Mouse (Mus musculus) lung, postnatal 0 days (tissue): Measurements from ENCODE around the gene Fam160a1. TPM values are rescaled to one million over a fixed set of nuclear protein-coding genes. Genes with fewer than 3 reads are reported as not detected.

ENCODE experiments used
- ATAC-seq: fragments of 200-750 bp; cut with Nextera tagmentation; 2 replicates; pipeline ENCODE4 v1.8.0; 2017; ENCODE audit warnings: moderate library complexity
- DNase-seq: peaks from one replicate; pipeline ENCODE4 v3.0.0-alpha.2; 2016; ENCODE audit warnings: low spot score
- H3K27ac ChIP-seq: fragments of 300-500 bp; sonication (generic); 2 replicates; pipeline ENCODE4 v1.5.1; 2014; ENCODE audit warnings: antibody characterized with exemption, mild to moderate bottlenecking, low read length, mixed read lengths
- H3K27me3 ChIP-seq: fragments of 300-500 bp; sonication (generic); replicated peaks from 2 replicates; pipeline ENCODE4 v1.6.1; 2014; ENCODE audit warnings: low read length, mixed read lengths; ENCODE audit not compliant: insufficient read depth
- H3K36me3 ChIP-seq: fragments of 300-500 bp; sonication (generic); 2 replicates; pipeline ENCODE4 v1.6.1; 2014; ENCODE audit warnings: low read length, mixed read lengths; ENCODE audit not compliant: insufficient read depth
- H3K4me1 ChIP-seq: fragments of 300-500 bp; sonication (generic); 2 replicates; pipeline ENCODE4 v1.6.1; 2014; ENCODE audit warnings: antibody characterized with exemption, low read depth, low read length, mixed read lengths; ENCODE audit not compliant: insufficient read depth
- H3K4me2 ChIP-seq: fragments of 300-500 bp; sonication (generic); replicated peaks from 2 replicates; pipeline ENCODE4 v1.6.1; 2014; ENCODE audit warnings: low read depth, mild to moderate bottlenecking, low read length, moderate library complexity, mixed read lengths
- H3K4me3 ChIP-seq: fragments of 300-500 bp; sonication (generic); 2 replicates; pipeline ENCODE4 v1.5.1; 2014; ENCODE audit warnings: low read depth, low read length
- H3K9ac ChIP-seq: fragments of 300-500 bp; sonication (generic); replicated peaks from 2 replicates; pipeline ENCODE4 v1.6.1; 2014; ENCODE audit warnings: low read depth, mild to moderate bottlenecking
- H3K9me3 ChIP-seq: fragments of 300-500 bp; sonication (generic); 2 replicates; pipeline ENCODE4 v1.6.1; 2016; ENCODE audit warnings: low read length, mixed read lengths
- CTCF ChIP-seq: IDR thresholded peaks from 2 replicates; pipeline ENCODE4 v1.5.1; 2016; ENCODE audit warnings: antibody characterized with exemption, mild to moderate bottlenecking
- EP300 ChIP-seq: IDR thresholded peaks from 2 replicates; pipeline ENCODE4 v1.6.1; 2016; ENCODE audit warnings: antibody characterized with exemption, mild to moderate bottlenecking, control low read depth
- WGBS: fragments of 180-500 bp; shearing (Covaris S2); extraction: QIAGEN DNeasy Blood & Tissue Kit; methylation state at CpG from one replicate; pipeline ENCODE4 v1.1.7; 2014; 5-methylcytosine and 5-hydroxymethylcytosine counted together
- polyA plus RNA-seq: library from polyadenylated mRNA; unstranded; fragments of >200 nt; fragmentation: Nextera tagmentation; extraction: Ambion mirVana; gene quantifications from 2 replicates; pipeline ENCODE4 v1.2.1, GENCODE M21; 2015

Fam160a1 gene
- polyA plus RNA-seq, 1 experiment from 2014 or later: 4.6 TPM

- Histone ChIP-seq H3K4me3 (no peak overlapping the region), H3K4me1 (no peaks in the 10 kb centered on the region), H3K36me3 (no peaks in the 10 kb centered on the region), H3K9me3 (no peaks in the 10 kb centered on the region), H3K27me3 (no peaks in the 10 kb centered on the region), H3K4me2 (no peak overlapping the region), H3K9ac (no peak overlapping the region), H3K27ac (no peak overlapping the region)
- TF ChIP-seq CTCF (no peak), EP300 (no peak)
- no peak for DNase-seq
- ATAC-seq: no peak
- WGBS: 66% methylated on average over 7 of the region's 7 CpGs
These were observed 52.2 kb downstream of the Fam160a1 start for GRCm38 (mm10) chr3:85764937-85765337.

GRCm38 (mm10) chr3:85764008-85764834 lies 52.9 kb downstream of the Fam160a1 start:
- H3K4me3 ChIP-seq: no peak overlapping the region
- H3K4me2 ChIP-seq: no peak overlapping the region
- H3K27me3 ChIP-seq: no peaks in the 10 kb centered on the region
- DNase-seq: no peak
- ATAC-seq: no peak
- H3K9ac ChIP-seq: no peak overlapping the region
- TF ChIP-seq CTCF (no peak), EP300 (no peak)
- no peaks in the 10 kb centered on the region for H3K4me1 ChIP-seq
- no peak overlapping the region for H3K27ac ChIP-seq
- 79% methylated on average over 18 of the region's 18 CpGs for WGBS
- H3K9me3 ChIP-seq: no peaks in the 10 kb centered on the region
- no peaks in the 10 kb centered on the region for H3K36me3 ChIP-seq

DNA sequence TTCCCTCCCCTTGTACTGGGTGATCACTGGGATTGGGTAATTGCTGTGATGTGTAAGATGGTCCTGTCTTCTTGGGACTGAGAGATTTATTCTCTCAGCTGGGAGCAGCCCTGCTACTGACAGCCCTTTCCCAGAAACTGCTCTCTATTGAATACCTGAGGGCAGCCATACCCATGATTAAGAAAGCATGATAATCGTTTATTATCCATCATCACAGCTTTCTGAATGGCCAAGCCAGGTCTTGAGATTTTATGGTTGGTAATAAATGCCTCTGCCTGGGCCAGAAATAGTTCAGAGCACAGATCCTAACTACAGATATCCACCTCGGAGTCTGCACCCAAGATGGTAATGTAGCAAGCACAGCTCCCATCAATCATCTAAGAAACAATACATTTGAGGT lies 59.1 kb downstream of the Fam160a1 start:
- DNase-seq: no peak
- H3K9ac ChIP-seq: no peak overlapping the region
- H3K4me1 ChIP-seq: no peaks in the 10 kb centered on the region
- WGBS: 60% methylated on average over 2 of the region's 2 CpGs
- no peak for ATAC-seq
- H3K9me3 ChIP-seq: no peaks in the 10 kb centered on the region
- no peak overlapping the region for H3K4me3 ChIP-seq
- no peak overlapping the region for H3K4me2 ChIP-seq
- H3K27me3 ChIP-seq: no peaks in the 10 kb centered on the region
- H3K27ac ChIP-seq: no peak overlapping the region
- TF ChIP-seq EP300 (no peak), CTCF (no peak)
- H3K36me3 ChIP-seq: no peaks in the 10 kb centered on the region

GRCm38 (mm10) chr3:85757435-85757834 lies 59.7 kb downstream of the Fam160a1 start:
- Histone ChIP-seq H3K27me3 (no peaks in the 10 kb centered on the region), H3K36me3 (no peaks in the 10 kb centered on the region), H3K4me3 (no peak overlapping the region), H3K9me3 (no peaks in the 10 kb centered on the region), H3K4me1 (no peaks in the 10 kb centered on the region), H3K27ac (no peak overlapping the region), H3K4me2 (no peak overlapping the region), H3K9ac (no peak overlapping the region)
- no peak for DNase-seq
- ATAC-seq: no peak
- TF ChIP-seq EP300: no peak
- no peak for TF ChIP-seq CTCF
- 88% methylated on average over 4 of the region's 4 CpGs for WGBS

GRCm38 (mm10) chr3:85749348-85749747 lies 67.7 kb downstream of the Fam160a1 start:
- Histone ChIP-seq H3K9me3 (no peaks in the 10 kb centered on the region), H3K27ac (no peak overlapping the region), H3K4me1 (peaks cover 4% of the 10 kb centered on the region; the same call in 1 of the 2 replicates), H3K4me2 (no peak overlapping the region), H3K27me3 (no peaks in the 10 kb centered on the region), H3K9ac (no peak overlapping the region), H3K36me3 (no peaks in the 10 kb centered on the region), H3K4me3 (no peak overlapping the region)
- TF ChIP-seq CTCF: no peak
- no peak for TF ChIP-seq EP300
- DNase-seq (no peak), ATAC-seq (no peak)
- WGBS: 52% methylated on average over 4 of the region's 4 CpGs

DNA sequence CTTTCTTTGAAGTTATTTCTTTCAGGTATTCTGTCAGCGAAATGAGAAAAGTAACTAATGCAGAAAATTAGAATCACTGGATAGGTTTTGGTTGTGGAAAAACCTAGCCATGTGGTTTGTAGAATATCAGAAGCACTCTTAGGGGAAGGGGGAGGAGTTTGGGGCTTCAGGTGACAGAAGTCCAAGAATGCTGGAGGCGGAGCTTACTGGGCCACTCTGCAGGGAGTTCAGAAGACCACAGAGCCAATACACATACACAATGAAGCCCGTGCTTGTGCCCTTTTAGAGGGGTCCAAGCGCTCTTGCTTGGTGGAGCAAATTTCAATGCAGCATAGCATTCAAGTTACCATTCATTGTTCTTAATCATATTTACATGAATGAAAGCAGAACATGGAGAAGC lies 68.2 kb downstream of the Fam160a1 start:
- no peaks in the 10 kb centered on the region for H3K36me3 ChIP-seq
- TF ChIP-seq CTCF: no peak
- no peak for TF ChIP-seq EP300
- H3K4me2 ChIP-seq: no peak overlapping the region
- H3K27me3 ChIP-seq: no peaks in the 10 kb centered on the region
- H3K9me3 ChIP-seq: no peaks in the 10 kb centered on the region
- H3K9ac ChIP-seq: no peak overlapping the region
- DNase-seq (peak; percentile 23), ATAC-seq (peak; percentile 43; the same call in 1 of the 2 replicates)
- 29% methylated on average over 4 of the region's 4 CpGs for WGBS
- H3K4me3 ChIP-seq: no peak overlapping the region
- no peak overlapping the region for H3K27ac ChIP-seq
- peaks cover 4% of the 10 kb centered on the region; the same call in 1 of the 2 replicates for H3K4me1 ChIP-seq
